Mouse (Mus musculus): ENCODE measurements around the gene Optc. TPM values are rescaled to one million over a fixed set of nuclear protein-coding genes. Genes with fewer than 3 reads are reported as not detected.

Optc gene
- 133 and 156 TPM in 2 replicates for polyA plus RNA-seq (2012; rRNA removed)

DNA sequence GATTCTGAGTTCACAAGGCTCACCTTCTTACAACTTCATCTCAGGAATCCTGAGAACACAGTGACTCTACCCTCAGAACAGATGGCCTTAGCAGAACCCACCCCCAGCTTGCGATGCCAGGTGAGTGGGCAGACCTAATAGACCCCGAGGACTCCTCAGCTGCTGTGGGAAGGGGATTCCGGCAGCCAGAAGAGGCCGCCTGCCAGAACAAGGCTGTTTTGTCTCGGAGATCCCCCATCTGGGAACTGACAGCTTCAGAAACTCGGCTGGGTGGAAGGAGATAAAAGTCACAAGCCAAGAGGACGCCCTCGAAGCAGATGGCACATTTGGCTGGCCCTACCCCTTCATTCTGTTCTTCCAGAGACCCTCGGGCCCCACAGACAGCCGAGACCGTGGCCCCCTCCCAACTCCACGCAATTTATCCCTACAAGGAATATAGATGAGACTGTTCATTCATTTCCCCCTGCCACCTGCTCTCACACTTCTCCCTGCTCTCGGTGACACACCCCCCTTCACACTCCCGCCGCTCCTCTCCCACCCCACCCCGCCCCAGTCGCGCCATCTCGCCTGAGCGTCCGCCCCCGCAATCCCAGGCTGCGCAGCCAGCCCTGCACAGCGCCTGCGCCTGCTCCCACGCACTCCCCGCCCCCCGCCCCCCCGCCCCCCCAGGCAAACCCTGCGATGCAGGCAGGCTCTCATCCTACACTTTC lies at the start of gene Optc:
Gene Optc, minus strand, starts transcription at position 51 of the 710 bp plus-strand sequence.
- DNase-seq (ENCODE audit: low spot score), result no peak

DNA sequence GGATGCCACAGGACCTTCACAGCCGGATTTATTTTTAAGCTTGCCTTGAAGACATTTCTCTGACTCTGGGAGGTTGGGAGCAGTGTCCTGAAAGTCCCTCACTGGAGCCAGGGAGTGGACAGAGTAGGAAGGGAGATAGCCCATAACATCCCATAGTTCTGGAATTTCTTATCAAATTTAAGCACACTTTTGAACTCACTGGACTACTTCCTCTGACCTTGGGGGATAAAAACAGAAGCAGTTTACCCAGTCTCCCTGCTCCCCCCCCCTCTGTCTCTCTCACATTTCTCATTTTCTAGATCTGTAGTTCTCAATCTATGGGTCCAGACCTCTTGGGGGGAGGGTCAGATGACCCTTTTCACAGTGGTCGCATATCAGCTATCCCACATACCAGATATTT lies 46.2 kb upstream of the Optc start:
- DNase-seq (ENCODE audit: low spot score), result no peak

DNA sequence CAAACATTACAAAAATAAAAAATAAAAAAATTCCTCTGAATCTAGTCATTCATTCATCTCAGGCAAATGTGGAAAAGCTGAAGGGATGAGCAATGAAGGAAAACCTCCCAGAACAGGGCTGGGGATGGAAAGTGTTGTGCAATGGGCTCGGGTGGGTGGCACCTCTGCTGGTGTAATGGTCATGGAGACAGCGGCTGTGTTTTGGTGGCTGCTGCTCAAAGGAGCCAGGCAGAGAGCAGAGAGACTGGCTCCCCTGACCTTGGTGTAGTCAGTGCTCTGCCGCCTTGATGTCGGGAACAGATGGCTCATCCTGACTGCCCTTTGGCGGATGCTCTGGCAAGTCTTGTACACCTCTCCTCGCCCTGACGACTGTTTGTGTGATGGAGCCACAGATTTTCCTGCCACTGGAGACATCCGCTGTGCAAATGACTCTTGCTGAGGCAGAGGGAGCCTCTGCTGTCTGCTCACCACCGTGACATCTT lies 45.5 kb upstream of the Optc start:
- DNase-seq (ENCODE audit: low spot score), result no peak

DNA sequence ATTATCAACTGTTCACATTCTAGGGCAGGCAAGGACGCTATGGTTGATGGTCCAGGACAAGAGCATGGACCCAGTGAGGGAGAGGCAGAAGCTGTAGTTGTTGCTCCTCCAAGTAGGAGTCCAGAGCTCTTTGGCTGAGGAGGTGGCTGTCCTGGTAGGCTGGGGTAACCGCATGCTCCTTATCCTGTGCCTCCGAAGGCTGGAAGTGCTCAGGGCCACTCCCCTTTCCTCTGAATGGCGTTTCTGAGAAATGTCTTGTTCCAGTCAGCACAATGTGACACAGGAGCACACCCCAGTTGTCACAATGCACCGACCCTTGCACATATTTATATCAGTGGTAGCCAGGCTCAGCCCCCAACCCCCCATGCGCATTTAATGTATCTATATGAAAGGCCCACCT lies 43.8 kb upstream of the Optc start:
- DNase-seq (ENCODE audit: low spot score), result no peak

DNA sequence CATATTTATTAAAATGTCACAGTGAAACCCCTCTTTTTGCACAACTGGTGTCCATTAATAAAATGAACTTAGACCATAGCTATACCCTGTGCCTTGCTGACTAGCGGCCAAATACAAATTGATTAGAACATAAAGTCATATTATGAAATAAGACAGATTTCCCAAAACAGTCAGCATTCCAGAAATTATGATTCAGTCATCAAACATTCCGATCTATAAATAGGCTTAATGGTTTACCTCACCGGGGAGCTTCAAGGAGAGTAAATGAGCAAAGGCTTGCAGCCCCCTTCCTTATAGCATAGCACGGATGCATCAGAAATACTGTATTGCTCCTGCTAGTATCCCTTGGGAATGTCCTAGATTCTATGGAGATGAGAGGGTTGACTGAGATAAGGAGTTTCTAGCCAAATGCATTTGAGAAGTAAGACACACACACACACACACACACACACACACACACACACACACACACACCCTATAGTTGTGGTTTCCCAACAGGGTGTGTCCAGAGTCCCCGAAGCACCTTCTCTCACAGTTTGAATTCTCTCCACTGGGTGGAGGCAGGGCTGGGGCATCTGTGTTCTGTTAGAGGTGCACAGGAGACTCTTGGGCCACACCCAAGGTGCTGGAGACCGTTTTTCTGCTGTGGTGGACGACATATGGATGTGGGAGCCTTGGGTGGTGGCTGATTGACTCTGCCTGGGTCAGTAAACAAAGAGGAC lies 42.4 kb upstream of the Optc start:
- DNase-seq (ENCODE audit: low spot score), result no peak

DNA sequence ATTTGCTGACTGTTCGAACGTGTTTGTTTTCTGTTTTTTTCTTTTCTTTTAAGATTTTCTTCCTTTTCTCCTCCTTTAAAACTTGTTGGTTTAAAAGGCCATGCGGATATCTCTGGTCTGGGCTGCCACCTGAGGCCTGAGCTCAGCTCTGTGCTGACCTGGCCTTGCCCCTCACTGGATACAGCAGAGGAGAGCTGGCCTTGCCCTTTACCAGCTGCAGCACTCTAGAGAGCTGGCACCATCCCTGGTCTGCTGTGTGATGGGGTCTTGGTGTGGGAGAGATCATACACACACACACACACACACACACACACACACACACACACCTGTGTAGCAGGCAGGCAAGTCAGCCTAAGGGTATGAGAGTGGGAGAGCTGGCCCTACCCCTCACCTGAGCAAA lies 37.3 kb upstream of the Optc start:
- DNase-seq (ENCODE audit: low spot score), result no peak

DNA sequence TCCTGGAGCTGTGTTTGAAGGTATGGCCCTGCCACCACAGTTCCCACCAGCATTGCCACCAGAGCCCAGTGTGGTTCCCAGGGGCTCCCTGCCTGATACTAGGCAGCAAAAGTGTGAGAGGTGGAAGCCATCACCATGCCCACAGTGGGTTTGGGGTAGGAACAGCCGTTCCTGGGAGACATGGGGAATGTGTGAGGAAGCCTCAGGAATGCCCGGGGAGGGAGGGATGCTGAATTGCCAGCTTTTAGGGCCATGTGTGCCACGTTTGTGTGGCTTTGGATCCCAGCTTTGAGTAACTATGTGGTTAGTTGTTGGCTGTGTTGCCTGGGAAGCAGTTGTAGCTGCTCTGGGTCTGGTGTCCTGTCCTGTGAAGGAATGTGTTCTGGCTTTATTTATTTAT lies 34.1 kb upstream of the Optc start:
- no peak for DNase-seq (ENCODE audit: low spot score)

DNA sequence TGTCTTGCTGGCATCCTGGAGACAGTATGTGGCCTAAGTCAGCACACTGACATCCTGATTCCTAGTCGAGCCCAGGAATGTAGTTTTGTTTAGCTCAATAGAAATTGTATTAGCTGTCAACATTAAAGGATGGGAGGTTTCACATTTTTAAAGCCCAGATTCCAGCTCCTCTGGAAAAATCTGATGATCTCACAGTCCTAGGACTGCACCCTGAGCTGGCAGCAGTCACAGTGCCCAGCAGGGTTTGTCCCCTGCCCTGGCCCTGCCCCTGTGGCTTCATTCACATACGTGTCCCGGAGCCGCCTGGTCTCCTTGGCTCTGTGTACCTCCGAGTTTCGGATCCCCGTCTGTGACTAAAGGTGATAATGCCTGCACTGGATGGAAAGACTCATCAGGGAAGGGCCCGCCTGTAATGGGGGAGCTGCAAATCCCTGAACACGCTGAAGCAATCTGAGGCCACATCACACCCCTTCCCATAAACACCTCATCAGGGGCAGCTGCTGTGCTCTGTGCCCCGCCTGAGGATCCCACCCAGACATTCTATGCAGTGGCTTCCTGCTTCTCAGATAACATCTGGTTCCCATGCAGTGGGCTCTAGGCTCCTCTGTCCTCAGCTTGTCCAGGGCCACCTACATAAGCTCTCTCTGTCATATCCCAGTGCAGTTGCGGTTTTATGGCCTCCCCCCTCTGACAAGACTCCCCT lies 33.5 kb upstream of the Optc start:
- no peak for DNase-seq (ENCODE audit: low spot score)

DNA sequence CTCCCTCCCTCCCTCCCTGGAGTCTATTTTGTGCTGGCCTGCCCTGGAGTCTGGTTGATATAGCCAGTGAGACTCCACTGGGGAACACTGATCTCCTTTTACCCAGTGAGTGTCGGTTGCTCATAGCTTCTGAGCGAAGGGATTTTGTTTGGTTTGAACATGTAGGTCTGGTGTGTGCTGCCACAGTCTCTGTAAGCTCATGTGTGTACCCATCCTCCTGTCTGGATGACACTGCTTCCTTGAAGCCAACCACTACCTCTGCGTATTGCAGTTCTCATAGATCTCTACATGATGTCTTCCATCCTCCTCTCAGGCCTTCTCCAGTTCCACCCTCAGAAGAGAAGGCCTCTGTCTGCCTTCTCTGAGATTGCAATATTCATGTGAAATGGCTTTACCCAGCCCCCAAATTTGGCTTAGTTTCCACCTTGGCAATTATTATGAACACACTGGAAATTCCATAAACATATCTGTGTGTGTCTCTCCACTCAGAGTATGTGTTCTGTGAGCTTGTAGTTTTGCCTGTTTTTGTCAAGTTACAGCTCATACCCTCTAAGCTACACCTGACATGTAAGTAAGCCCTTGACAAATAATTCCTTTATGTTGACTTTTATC lies 32.8 kb upstream of the Optc start:
- DNase-seq (ENCODE audit: low spot score), result no peak

DNA sequence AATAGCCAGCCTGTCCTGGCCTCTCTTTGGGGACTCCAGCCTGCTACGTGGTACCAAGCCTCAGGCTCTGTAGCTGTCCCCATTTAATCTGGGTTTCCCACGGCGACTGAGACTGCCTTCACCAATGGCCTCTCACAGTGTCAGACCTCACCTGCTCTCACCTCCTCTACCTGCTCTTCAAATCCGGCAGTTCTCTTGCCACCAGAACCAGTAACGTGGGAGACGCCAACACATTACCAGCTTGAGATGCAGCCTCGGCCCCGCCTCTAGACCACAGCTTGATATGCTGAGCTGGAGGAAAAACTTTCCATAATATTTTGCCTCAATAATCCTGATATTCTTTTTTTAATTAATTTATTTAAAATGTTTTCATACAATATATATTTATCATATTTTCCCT lies 31.9 kb upstream of the Optc start:
- no peak for DNase-seq (ENCODE audit: low spot score)

DNA sequence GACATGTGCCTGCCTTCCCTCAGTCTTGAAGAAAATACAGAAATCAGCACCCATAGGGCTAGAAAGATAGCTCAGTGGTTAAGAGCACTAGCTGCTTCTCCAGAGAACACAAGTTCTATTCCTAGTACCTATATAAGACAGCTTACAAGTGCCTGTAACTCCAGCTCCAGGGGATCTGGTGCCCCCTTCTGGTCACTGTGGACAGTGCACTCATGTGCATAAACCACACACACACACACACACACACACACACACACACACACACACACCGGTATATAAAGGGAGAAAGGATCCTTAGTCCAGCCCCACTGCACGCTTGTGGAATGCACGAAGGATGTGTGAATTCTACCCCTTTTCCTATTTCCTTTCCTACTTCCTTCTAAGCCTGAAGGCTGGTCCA lies 28.4 kb upstream of the Optc start:
- DNase-seq (ENCODE audit: low spot score), result no peak

DNA sequence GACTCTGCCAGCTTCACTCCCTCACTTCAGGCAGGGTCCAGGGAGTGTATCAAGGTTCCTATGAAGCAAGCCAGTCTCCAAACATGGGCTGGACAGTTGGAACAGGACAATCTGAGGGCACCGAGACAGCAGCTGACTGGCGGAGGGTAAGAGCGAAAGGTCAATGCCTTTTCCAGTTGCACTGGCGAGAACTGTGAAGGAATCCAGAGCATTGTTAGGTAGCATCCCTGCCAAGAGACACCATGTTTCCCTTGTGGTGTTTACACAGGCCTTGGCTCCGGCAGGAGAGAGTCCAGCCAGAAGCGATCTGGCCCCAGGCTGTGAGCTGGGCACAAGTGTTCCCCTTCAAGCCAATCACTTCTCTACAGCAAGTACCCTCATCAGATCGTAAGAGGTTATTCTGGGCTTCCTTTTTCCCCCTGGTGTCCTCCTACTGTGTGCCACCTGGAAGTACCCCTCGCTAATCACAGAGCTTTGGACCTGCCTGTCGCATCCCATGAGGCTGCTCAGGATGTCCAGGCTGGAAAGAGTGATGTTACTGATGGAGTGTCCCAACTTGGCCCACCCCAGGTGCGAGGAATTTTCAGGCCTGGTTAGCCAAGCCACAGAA lies 26.7 kb upstream of the Optc start:
- no peak for DNase-seq (ENCODE audit: low spot score)

DNA sequence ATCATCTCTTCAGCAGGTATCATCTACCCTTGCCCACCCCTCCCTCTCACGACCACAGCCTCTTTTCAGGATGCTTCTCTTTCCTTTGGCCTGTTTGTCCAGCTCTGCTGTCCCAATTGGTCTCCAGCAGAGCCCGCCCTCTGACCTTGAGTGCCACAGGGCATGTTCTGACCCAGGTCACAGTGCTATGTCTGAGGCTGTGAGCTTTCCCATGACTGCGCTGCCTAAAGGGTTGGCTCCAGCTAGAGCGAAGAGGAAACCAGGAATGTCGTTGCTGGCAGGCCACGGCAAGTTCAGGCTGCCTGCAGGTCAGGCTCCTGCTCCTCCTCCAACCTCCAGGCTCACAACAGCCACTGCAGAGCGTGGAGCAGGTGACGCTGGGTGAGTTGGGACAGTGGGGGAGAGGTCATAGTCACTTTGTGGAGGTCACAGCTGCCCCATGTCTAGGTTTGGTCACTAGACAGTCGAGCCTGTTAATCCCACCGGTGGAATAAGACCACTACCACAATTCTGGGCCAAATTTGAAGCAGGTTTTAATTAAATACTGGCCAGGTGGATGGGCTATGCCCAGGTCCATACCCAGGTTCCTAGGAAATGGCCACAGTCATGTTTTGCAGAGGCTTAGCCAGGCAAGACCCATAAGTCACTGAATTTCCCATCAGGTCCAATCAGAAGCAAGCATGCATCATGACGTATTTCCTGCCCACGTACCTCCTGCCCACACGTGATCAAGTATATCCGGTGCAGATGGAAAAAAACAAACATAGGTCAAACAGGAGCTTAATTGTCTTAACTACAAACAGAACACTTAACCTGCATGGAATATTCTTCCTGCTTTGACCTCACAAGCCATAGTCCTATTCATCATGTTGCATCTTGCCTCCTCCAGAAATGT lies 25.7 kb upstream of the Optc start:
- no peak for DNase-seq (ENCODE audit: low spot score)

DNA sequence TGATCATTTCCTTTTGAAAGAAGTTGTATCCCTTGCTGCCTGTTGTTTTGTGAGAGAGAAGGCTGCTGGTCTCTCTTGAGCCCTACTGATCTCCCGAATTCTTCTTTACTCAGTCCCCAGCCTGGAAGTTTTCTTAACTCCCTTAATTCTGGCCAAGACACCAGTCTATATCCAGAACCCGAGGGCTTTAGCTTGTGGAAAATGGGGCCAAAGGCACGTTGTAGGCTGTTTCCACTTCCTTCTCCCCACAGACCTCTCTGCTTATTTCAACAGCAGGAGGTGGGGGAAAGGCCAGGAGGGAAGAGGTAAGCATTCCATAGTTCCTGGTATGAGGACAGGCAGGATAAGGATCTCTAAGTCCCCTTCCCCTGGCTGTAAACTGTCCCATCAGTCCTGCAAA lies 22.2 kb upstream of the Optc start:
- no peak for DNase-seq (ENCODE audit: low spot score)

DNA sequence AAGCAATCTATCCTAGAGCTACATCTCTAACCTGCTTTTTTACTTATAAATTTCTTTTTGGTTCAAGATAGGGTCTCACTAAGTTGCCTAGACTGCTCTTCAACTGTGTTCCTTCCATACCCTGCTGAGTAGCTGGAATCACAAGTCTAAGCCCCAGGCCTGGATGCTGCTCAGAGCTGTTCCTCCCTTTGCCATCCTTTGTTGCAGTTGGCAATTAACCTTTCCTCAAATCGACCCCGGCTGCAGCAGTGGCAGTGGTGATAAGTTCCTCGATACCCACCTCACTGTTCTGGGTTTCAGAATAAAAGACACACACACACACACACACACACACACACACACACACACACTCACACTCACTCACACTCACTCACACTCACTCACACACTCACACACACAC lies 17.4 kb upstream of the Optc start:
- no peak for DNase-seq (ENCODE audit: low spot score)

DNA sequence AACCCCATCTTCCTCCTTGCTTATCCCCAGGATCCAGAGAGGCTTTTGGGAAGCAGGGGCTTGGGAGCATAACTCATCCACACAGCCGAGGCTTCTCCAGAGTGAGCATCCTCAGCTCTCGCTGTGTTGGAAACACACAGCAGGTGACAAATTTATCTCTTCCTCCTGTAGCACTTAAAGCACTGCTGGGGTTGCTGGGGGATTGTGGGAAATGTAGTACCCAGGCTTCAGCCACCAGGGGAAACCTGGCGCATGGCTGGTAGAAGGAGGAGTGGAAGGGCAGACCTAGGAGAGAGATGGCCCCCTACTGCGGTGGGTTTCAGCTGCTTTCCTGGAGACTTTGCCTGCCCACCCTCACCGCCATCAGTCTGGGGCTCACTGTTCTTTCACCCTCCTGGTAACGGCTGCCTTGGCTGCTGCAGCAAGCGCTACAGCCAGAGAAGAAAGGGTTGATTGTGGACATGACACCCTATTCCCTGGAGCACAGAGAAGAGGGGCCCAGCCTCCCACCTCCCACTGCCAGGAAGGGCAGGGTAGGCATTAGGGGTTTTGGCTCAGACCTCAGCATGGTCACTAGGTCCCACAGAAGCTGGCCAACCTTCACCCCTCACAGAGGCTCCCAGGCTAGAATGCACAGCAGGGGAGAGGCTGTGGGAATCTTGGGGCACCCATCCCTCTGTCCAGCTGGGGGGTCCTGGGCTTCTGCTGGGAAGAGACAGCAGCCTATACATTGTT lies 16.5 kb upstream of the Optc start:
- no peak for DNase-seq (ENCODE audit: low spot score)

DNA sequence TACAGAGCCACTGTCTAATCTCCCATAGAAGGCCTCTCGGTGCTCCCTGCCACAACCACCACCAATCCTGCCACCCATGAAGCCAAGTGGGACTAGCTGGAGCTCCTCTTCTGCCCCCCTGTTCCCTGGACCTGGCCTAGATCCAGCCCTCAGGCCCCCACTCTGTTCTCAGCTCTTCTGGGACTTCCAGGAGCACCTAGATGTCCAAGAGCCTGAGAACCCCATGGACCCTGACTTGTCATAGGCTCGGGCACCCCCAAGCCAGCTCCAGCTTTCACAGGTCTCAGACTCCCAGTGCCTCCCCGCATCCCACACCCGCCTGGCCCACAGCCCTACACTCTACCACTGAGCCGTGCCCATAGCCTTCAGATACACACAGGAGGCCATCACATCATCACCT lies 15.3 kb upstream of the Optc start:
- DNase-seq (ENCODE audit: low spot score), result no peak

DNA sequence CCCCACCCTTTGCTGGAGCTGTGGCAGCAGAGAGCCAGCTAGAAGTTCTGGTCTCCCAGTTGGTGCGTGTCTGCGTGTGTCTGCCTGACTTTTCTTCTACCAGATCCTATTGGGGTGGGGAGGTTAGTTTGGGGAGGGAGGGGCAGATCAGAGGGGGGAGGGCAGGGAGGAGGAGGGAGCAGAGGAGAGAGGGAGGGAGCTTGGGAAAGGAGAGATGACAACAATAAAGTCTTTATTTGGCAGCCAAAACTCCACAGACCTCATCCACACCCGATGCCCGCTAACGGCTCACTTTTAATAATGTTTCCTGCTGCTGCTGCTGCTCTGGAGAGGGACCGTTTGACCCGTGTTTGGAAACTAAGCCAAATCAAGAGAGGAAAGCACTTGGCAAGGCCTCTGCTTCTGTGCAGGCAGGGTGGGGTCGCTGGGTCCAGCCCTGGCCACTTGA lies 13.5 kb upstream of the Optc start, which contains the start of gene Prelp:
Gene Prelp, minus strand, starts transcription at position 111 of the 448 bp plus-strand sequence.
- no peak for DNase-seq (ENCODE audit: low spot score)

DNA sequence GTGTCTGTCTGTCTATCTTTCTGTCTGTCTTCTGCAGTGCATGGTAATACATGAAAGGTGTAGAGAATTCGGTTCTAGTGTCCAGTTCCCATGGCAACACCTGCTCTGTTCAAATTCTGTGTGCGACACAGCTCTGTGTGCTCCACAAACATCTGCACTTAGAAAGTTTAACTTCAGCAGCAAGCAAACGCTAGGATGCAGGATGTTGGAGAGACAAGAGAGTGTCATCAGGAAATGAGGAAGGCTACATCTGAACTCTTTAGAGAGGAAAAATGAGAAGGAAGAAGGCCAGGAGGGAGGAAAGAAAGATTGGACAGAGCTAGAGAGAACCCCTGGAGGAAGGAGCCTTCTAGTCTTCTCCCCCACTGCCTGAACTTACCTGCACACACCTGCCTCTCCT lies 13.1 kb upstream of the Optc start:
- no peak for DNase-seq (ENCODE audit: low spot score)

DNA sequence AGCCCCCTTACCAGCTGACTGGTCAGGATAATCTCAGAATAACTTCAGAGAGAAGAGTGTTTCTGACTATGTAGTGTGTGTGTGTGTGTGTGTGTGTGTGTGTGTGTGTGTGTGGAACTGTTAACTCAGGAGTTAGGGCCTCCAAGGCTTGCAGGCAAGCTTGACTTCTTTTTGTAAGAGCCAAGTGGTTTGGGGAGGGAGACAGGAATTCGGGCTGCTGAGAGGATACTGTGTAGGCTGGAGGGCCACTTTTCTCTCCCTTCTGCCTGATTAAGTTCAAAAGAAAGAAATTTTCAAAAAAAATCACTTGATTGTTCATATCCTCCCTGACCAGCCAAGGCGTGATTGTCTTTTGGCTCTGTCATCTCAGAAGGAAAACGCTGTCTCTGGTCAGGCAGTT lies 12.6 kb upstream of the Optc start:
- DNase-seq (ENCODE audit: low spot score), result no peak
